Mouse (Mus musculus) testis, postnatal 14 days (tissue): Measurements from ENCODE around the gene Megf8.

Experiments used
- DNase-seq: peaks from one replicate; pipeline ENCODE4 v3.0.0; 2021; ENCODE audit warnings: low spot score

Gene Megf8

DNA sequence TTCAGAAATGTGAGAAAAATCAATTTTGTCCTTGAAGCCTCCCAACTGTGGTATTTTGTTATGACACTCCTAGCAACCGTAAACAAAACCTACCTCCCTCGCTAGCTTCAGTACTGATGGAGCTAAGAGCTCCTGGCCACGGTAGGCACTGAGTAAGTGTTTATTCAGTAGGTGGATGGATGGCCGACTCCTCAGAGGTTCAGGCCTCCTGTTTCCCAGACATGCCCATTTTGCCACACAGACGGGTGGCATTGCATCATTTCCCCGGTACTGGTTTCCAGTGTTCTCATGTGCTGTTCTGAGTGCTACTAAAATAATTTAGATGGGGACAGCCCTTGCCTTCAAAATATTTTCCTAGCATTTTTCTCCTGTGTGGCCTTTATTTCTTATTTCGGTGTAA lies 89.5 kb downstream of the Megf8 start:
- DNase-seq: no peak

DNA sequence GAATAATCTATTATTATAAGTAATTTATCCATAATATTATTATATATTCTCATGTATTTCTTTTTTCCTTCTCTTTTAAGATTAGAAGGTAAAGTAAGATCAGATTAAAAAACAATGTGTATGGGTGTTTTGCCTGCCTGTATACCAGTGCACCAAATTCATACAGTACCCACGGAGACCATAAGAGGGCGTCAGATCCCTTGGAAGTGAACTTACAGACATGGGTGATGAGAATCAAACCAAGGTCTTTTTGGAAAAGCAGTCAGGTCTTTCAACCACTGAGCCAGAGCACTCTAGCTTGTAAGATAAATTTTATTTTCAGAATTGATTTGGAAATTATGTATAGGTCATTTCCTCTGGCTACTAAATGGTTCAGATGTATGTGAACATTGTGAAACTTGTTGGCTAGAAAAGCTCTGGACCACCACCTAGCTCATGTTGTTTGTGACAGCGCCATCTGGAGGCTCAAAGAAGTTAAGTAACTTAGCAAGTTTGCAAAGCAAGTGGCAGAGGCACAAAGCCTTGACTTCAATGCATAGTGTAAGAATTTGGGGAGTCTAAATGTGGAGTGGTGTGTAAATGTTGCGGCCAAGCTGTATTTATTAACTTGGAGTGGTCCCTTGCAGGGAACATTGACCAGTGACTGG lies 92.3 kb downstream of the Megf8 start:
- DNase-seq: no peak

DNA sequence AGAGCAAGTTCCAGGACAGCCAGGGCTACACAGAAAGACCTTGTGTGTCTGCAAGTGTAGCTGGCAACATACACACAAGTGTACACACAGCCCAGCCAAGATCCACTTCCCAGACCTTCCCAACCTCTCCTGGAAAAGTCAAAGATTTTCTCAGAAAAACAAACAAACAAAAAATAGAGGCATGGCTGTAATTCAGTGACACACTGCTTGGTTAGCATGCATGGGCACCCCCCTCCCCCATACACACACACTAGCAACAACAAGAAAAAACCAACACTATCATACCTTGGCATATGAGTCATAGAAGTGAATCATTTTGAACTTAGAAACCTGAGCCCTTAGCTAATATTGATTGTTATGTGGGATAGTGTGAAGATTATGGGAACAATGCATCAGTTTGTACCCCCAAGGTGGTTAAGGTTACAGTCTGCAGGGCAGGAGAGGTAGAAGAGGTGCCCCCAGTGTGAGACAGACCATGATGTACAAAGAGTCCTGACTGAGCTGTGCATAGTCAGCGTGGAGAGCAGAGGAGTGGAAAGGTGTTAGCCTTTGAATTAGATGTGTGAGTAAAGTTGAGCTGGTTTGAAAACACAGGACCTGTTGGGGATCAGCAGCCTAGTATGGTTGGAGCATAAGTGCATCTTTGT lies 94.1 kb downstream of the Megf8 start:
- DNase-seq: no peak

DNA sequence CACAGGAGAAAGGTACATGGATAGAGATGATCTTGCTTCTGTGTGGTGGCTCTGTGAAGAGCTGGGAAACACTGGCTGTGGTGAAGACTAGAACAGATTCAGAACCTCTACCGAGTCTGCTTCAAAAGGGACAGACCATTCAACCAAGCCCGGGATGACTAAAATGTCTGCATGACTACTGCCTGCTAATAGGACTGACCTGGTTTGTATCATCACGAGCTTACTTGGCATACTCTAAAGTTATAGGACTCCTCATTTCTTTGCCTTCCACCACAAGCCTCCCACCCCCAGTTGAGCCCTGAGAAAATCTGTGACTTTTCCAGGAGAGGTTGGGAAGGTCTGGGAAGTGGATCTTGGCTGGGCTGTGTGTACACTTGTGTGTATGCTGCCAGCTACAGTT lies 94.9 kb downstream of the Megf8 start:
- DNase-seq: no peak

DNA sequence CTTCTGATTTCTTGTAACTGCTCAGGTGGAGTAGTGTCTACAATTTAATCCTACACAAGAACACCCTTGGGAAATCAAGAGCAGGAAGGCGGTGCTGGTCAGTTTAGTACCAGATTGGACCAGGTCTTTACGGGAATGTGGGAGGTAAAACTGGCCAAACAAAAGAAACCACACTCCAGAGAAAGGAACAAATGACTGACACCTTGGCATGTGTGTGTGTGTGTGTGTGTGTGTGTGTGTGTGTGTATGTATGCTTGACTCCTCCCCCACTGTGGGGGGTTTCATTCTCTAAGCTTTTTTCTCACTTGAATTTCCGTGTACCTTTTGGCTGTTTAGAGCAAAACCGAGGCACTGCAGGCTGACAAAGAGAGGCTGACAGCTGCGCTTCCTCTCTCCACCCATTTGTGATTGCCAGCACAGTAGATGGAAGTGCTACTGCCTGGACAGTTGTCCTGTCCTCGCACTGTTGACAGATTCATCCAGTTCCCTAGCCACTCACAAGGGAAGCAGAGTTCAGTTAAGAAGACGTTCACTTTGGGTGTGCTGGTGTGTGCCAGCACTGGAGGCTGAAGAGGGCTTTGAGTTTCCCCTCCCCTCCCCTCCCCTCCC lies 96.0 kb downstream of the Megf8 start, which contains the start of gene Cxcl17:
TSS of gene Cxcl17 (minus strand) at position 54 of the 609 bp plus-strand sequence.
- DNase-seq: no peak
